Mouse (Mus musculus): ENCODE data around the gene Thsd7b. TPM values are rescaled to one million over a fixed set of nuclear protein-coding genes. Genes with fewer than 3 reads are reported as not detected.

The Thsd7b gene
- polyA plus RNA-seq, 1 experiment = not detected

- H3K27ac ChIP-seq (ENCODE audit: insufficient read depth, low read length) = no peak overlapping the region
- H3K4me1 ChIP-seq (ENCODE audit: control insufficient read depth, insufficient read depth, low read length) = no peaks in the 10 kb centered on the region
- TF ChIP-seq CTCF (IDR thresholded peaks at IDR 0.05; ENCODE audit: borderline replicate concordance, insufficient read depth, low read length) (no peak), POLR2A (IDR thresholded peaks at IDR 0.05; ENCODE audit: low read depth, low read length) (no peak)
- H3K4me3 ChIP-seq (ENCODE audit: insufficient read depth, low read length) = no peak overlapping the region
Observed at GRCm38 (mm10) chr1:129761234-129761633, 488.1 kb downstream of the Thsd7b start.

- TF ChIP-seq POLR2A (IDR thresholded peaks at IDR 0.05; ENCODE audit: low read depth, low read length) = no peak
- no peak for TF ChIP-seq CTCF (IDR thresholded peaks at IDR 0.05; ENCODE audit: borderline replicate concordance, insufficient read depth, low read length)
- Histone ChIP-seq H3K4me3 (ENCODE audit: insufficient read depth, low read length) (no peak overlapping the region), H3K27ac (ENCODE audit: insufficient read depth, low read length) (no peak overlapping the region), H3K4me1 (ENCODE audit: control insufficient read depth, insufficient read depth, low read length) (no peaks in the 10 kb centered on the region)
Observed at GRCm38 (mm10) chr1:129764748-129765147, 491.6 kb downstream of the Thsd7b start.

GRCm38 (mm10) chr1:129777055-129777454, 504.0 kb downstream of the Thsd7b start:
- no peak for TF ChIP-seq CTCF (IDR thresholded peaks at IDR 0.05; ENCODE audit: borderline replicate concordance, insufficient read depth, low read length)
- TF ChIP-seq POLR2A (IDR thresholded peaks at IDR 0.05; ENCODE audit: low read depth, low read length) = no peak
- Histone ChIP-seq H3K4me1 (ENCODE audit: control insufficient read depth, insufficient read depth, low read length) (no peaks in the 10 kb centered on the region), H3K4me3 (ENCODE audit: insufficient read depth, low read length) (no peak overlapping the region), H3K27ac (ENCODE audit: insufficient read depth, low read length) (no peak overlapping the region)

- no peak overlapping the region for H3K27ac ChIP-seq (ENCODE audit: insufficient read depth, low read length)
- no peaks in the 10 kb centered on the region for H3K4me1 ChIP-seq (ENCODE audit: control insufficient read depth, insufficient read depth, low read length)
- no peak overlapping the region for H3K4me3 ChIP-seq (ENCODE audit: insufficient read depth, low read length)
- TF ChIP-seq POLR2A (IDR thresholded peaks at IDR 0.05; ENCODE audit: low read depth, low read length) (no peak), CTCF (IDR thresholded peaks at IDR 0.05; ENCODE audit: borderline replicate concordance, insufficient read depth, low read length) (no peak)
Observed at GRCm38 (mm10) chr1:129779506-129779905, 506.4 kb downstream of the Thsd7b start.

- no peak overlapping the region for H3K4me3 ChIP-seq (ENCODE audit: insufficient read depth, low read length)
- H3K27ac ChIP-seq (ENCODE audit: insufficient read depth, low read length) = no peak overlapping the region
- no peak for TF ChIP-seq CTCF (IDR thresholded peaks at IDR 0.05; ENCODE audit: borderline replicate concordance, insufficient read depth, low read length)
- no peak for TF ChIP-seq POLR2A (IDR thresholded peaks at IDR 0.05; ENCODE audit: low read depth, low read length)
- no peaks in the 10 kb centered on the region for H3K4me1 ChIP-seq (ENCODE audit: control insufficient read depth, insufficient read depth, low read length)
Observed at GRCm38 (mm10) chr1:129780589-129780988, 507.5 kb downstream of the Thsd7b start.

GRCm38 (mm10) chr1:129798519-129798918, 525.4 kb downstream of the Thsd7b start:
- Histone ChIP-seq H3K4me3 (ENCODE audit: insufficient read depth, low read length) (no peak overlapping the region), H3K27ac (ENCODE audit: insufficient read depth, low read length) (no peak overlapping the region), H3K4me1 (ENCODE audit: control insufficient read depth, insufficient read depth, low read length) (no peaks in the 10 kb centered on the region)
- TF ChIP-seq CTCF (IDR thresholded peaks at IDR 0.05; ENCODE audit: borderline replicate concordance, insufficient read depth, low read length) = no peak
- no peak for TF ChIP-seq POLR2A (IDR thresholded peaks at IDR 0.05; ENCODE audit: low read depth, low read length)

- H3K4me1 ChIP-seq (ENCODE audit: control insufficient read depth, insufficient read depth, low read length) = no peaks in the 10 kb centered on the region
- no peak overlapping the region for H3K27ac ChIP-seq (ENCODE audit: insufficient read depth, low read length)
- no peak overlapping the region for H3K4me3 ChIP-seq (ENCODE audit: insufficient read depth, low read length)
- TF ChIP-seq CTCF (IDR thresholded peaks at IDR 0.05; ENCODE audit: borderline replicate concordance, insufficient read depth, low read length) (no peak), POLR2A (IDR thresholded peaks at IDR 0.05; ENCODE audit: low read depth, low read length) (no peak)
Observed at GRCm38 (mm10) chr1:129826927-129827326, 553.8 kb downstream of the Thsd7b start.

GRCm38 (mm10) chr1:129837324-129837723, 564.2 kb downstream of the Thsd7b start:
- no peak overlapping the region for H3K4me3 ChIP-seq (ENCODE audit: insufficient read depth, low read length)
- no peak for TF ChIP-seq POLR2A (IDR thresholded peaks at IDR 0.05; ENCODE audit: low read depth, low read length)
- no peak for TF ChIP-seq CTCF (IDR thresholded peaks at IDR 0.05; ENCODE audit: borderline replicate concordance, insufficient read depth, low read length)
- H3K27ac ChIP-seq (ENCODE audit: insufficient read depth, low read length) = no peak overlapping the region

GRCm38 (mm10) chr1:129837776-129838175, 564.7 kb downstream of the Thsd7b start:
- Histone ChIP-seq H3K27ac (ENCODE audit: insufficient read depth, low read length) (no peak overlapping the region), H3K4me3 (ENCODE audit: insufficient read depth, low read length) (no peak overlapping the region), H3K4me1 (ENCODE audit: control insufficient read depth, insufficient read depth, low read length) (no peaks in the 10 kb centered on the region)
- TF ChIP-seq POLR2A (IDR thresholded peaks at IDR 0.05; ENCODE audit: low read depth, low read length) (no peak), CTCF (IDR thresholded peaks at IDR 0.05; ENCODE audit: borderline replicate concordance, insufficient read depth, low read length) (no peak)

More at GRCm38 (mm10) chr1:129837324-129837723, 564.2 kb downstream of the Thsd7b start:
- no peaks in the 10 kb centered on the region for H3K4me1 ChIP-seq (ENCODE audit: control insufficient read depth, insufficient read depth, low read length)

GRCm38 (mm10) chr1:129838486-129838885, 565.4 kb downstream of the Thsd7b start:
- Histone ChIP-seq H3K4me3 (ENCODE audit: insufficient read depth, low read length) (no peak overlapping the region), H3K27ac (ENCODE audit: insufficient read depth, low read length) (no peak overlapping the region), H3K4me1 (ENCODE audit: control insufficient read depth, insufficient read depth, low read length) (no peaks in the 10 kb centered on the region)
- TF ChIP-seq CTCF (IDR thresholded peaks at IDR 0.05; ENCODE audit: borderline replicate concordance, insufficient read depth, low read length) = no peak
- TF ChIP-seq POLR2A (IDR thresholded peaks at IDR 0.05; ENCODE audit: low read depth, low read length) = no peak

GRCm38 (mm10) chr1:129843416-129843815, 570.3 kb downstream of the Thsd7b start:
- Histone ChIP-seq H3K4me3 (ENCODE audit: insufficient read depth, low read length) (no peak overlapping the region), H3K4me1 (ENCODE audit: control insufficient read depth, insufficient read depth, low read length) (no peaks in the 10 kb centered on the region), H3K27ac (ENCODE audit: insufficient read depth, low read length) (no peak overlapping the region)
- TF ChIP-seq POLR2A (IDR thresholded peaks at IDR 0.05; ENCODE audit: low read depth, low read length) (no peak), CTCF (IDR thresholded peaks at IDR 0.05; ENCODE audit: borderline replicate concordance, insufficient read depth, low read length) (no peak)

Data from embryonic fibroblast, embryonic 13.5 days (primary cell).